Mouse (Mus musculus) bone marrow macrophage, adult 2 months (primary cell): ENCODE results near the gene Slc50a1.

Source experiments
- CTCF ChIP-seq: IDR thresholded peaks from 2 replicates; pipeline ENCODE4 v1.5.1; 2012; ENCODE audit warnings: low read depth, mild to moderate bottlenecking, low read length, moderate library complexity
- POLR2A ChIP-seq: IDR thresholded peaks from 2 replicates; pipeline ENCODE4 v1.6.1; 2012; ENCODE audit warnings: mild to moderate bottlenecking, low read depth, low read length, borderline replicate concordance

DNA sequence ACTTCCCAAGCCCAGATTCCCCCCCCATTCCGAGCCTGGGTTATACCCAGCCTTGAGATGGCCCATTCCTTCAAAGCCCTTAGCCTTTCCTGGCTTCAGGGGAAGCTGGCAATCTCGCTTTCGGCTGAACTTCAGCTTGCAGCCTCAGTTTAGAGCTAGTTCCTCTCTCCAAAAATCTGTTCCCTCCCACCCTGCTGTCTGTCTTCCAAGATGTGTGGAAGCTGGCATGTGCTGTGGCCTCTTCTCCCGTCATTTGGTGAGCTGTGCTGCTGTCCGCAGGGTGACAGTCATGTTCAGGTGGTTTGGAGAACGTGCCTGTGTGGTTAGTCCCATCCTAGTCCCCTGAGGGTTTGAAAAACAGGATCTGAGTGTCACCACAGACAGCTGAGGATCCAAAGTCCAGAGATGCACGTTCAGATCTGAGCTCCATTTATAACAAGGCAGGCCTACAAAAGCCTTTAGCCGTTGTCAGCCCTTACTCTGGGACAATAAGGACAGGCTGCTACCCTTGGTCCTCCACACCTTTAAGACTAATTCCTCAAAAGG, 25.4 kb upstream of the Slc50a1 start:
- TF ChIP-seq CTCF: no peak
- no peak for TF ChIP-seq POLR2A
